Mouse (Mus musculus) embryonic facial prominence, embryonic 14.5 days (tissue): Measurements from ENCODE around the gene Xpnpep2. TPM values are rescaled to one million over a fixed set of nuclear protein-coding genes. Genes with fewer than 3 reads are reported as not detected.

Source experiments
- ATAC-seq: fragments of 200-750 bp; cut with Nextera tagmentation; 2 replicates; pipeline ENCODE4 v1.8.0; 2017; ENCODE audit warnings: low read depth, moderate number of reproducible peaks, moderate TSS enrichment
- DNase-seq: peaks from one replicate; pipeline ENCODE4 v3.0.0-alpha.2; 2015; ENCODE audit warnings: low spot score
- H3K27ac ChIP-seq: fragments of 300-500 bp; sonication (generic); replicated peaks from 2 replicates; pipeline ENCODE4 v1.5.1; 2014; ENCODE audit warnings: low read depth, mild to moderate bottlenecking, low read length, moderate library complexity
- H3K27me3 ChIP-seq: fragments of 300-500 bp; sonication (generic); replicated peaks from 2 replicates; pipeline ENCODE4 v1.6.1; 2014; ENCODE audit warnings: low read length; ENCODE audit not compliant: control insufficient read depth, insufficient read depth
- H3K36me3 ChIP-seq: fragments of 300-500 bp; sonication (generic); 2 replicates; pipeline ENCODE4 v1.6.1; 2014; ENCODE audit warnings: low read length, mixed read lengths; ENCODE audit not compliant: control insufficient read depth, insufficient read depth
- H3K4me1 ChIP-seq: fragments of 300-500 bp; sonication (generic); 2 replicates; pipeline ENCODE4 v1.6.1; 2014; ENCODE audit warnings: antibody characterized with exemption, low read length; ENCODE audit not compliant: control insufficient read depth, insufficient read depth
- H3K4me2 ChIP-seq: fragments of 300-500 bp; sonication (generic); 2 replicates; pipeline ENCODE4 v1.6.1; 2014; ENCODE audit warnings: low read depth, mild to moderate bottlenecking, low read length, moderate library complexity, mixed read lengths
- H3K4me3 ChIP-seq: fragments of 300-500 bp; sonication (generic); 2 replicates; pipeline ENCODE4 v1.5.1; 2014; ENCODE audit warnings: low read depth, mild to moderate bottlenecking, low read length
- H3K9ac ChIP-seq: fragments of 300-500 bp; sonication (generic); 2 replicates; pipeline ENCODE4 v1.6.1; 2014; ENCODE audit warnings: low read depth, mild to moderate bottlenecking, low read length, moderate library complexity, mixed read lengths
- H3K9me3 ChIP-seq: fragments of 300-500 bp; sonication (generic); 2 replicates; pipeline ENCODE4 v1.6.1; 2016; ENCODE audit warnings: low read length; ENCODE audit not compliant: control insufficient read depth
- WGBS: fragments of 180-500 bp; shearing (Covaris S2); extraction: QIAGEN DNeasy Blood & Tissue Kit; methylation state at CpG from one replicate; pipeline ENCODE4 v1.1.7; 2014; 5-methylcytosine and 5-hydroxymethylcytosine counted together
- polyA plus RNA-seq: library from polyadenylated mRNA; unstranded; fragments of >200 nt; fragmentation: Nextera tagmentation; extraction: Ambion mirVana; gene quantifications from 2 replicates; pipeline ENCODE4 v1.2.1, GENCODE M21; 2014

Xpnpep2 gene
- polyA plus RNA-seq, 1 experiment from 2014 or later = 4.6 TPM

- no peaks in the 10 kb centered on the region for H3K9me3 ChIP-seq
- 73% methylated on average over 3 of the region's 3 CpGs for whole genome bisulfite sequencing
These were observed 2.3 kb upstream of the Xpnpep2 start for GRCm38 (mm10) chrX:48106226-48106625.

GRCm38 (mm10) chrX:48109316-48109655 lies 761 bp downstream of the Xpnpep2 start:
- H3K4me3 ChIP-seq = no peak overlapping the region
- no peaks in the 10 kb centered on the region for H3K9me3 ChIP-seq
- H3K27ac ChIP-seq = peak overlapping the region; percentile 78
- peak; percentile 27 for DNase-seq
- no peaks in the 10 kb centered on the region for H3K27me3 ChIP-seq
- peaks cover 4% of the 10 kb centered on the region; the same call in 1 of the 2 replicates for H3K4me1 ChIP-seq
- H3K9ac ChIP-seq = no peak overlapping the region
- no peak for ATAC-seq
- H3K36me3 ChIP-seq = no peaks in the 10 kb centered on the region
- 62% methylated on average over 3 of the region's 3 CpGs for WGBS
- 0 out of 2 replicates have a peak overlapping the region, but pooled peaks have one; percentile 12 for H3K4me2 ChIP-seq

More at GRCm38 (mm10) chrX:48106226-48106625, 2.3 kb upstream of the Xpnpep2 start:
- Histone ChIP-seq H3K27ac (no peak overlapping the region), H3K4me3 (no peak overlapping the region), H3K4me1 (peaks cover 4% of the 10 kb centered on the region; the same call in 1 of the 2 replicates), H3K27me3 (no peaks in the 10 kb centered on the region), H3K4me2 (no peak overlapping the region), H3K9ac (no peak overlapping the region), H3K36me3 (no peaks in the 10 kb centered on the region)
- DNase-seq (no peak), ATAC-seq (no peak)

DNA sequence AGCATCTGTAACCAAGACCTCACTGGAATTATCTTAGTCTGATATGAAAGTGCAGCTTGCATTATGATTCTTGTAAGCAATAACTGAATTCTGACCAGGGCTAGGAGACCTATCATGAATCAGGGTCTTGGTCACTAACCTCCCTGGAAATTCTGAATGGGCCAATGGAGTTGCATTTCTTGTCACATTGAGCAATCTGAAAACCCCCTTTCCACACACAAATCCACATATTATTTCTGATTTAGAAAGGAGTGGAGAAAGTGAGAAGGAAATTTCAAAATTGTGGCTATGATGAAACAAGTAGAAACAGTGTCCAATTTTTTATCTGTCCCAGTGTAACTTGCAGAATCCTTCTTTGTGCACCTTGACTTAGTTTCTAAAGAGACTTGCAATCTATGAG lies 10.8 kb downstream of the Xpnpep2 start:
- no peaks in the 10 kb centered on the region for H3K36me3 ChIP-seq
- H3K27me3 ChIP-seq = no peaks in the 10 kb centered on the region
- no peaks in the 10 kb centered on the region for H3K4me1 ChIP-seq
- H3K9ac ChIP-seq = no peak overlapping the region
- ATAC-seq = no peak
- H3K4me3 ChIP-seq = no peak overlapping the region
- DNase-seq = no peak
- no peak overlapping the region for H3K4me2 ChIP-seq
- H3K9me3 ChIP-seq = no peaks in the 10 kb centered on the region
- no peak overlapping the region for H3K27ac ChIP-seq

DNA sequence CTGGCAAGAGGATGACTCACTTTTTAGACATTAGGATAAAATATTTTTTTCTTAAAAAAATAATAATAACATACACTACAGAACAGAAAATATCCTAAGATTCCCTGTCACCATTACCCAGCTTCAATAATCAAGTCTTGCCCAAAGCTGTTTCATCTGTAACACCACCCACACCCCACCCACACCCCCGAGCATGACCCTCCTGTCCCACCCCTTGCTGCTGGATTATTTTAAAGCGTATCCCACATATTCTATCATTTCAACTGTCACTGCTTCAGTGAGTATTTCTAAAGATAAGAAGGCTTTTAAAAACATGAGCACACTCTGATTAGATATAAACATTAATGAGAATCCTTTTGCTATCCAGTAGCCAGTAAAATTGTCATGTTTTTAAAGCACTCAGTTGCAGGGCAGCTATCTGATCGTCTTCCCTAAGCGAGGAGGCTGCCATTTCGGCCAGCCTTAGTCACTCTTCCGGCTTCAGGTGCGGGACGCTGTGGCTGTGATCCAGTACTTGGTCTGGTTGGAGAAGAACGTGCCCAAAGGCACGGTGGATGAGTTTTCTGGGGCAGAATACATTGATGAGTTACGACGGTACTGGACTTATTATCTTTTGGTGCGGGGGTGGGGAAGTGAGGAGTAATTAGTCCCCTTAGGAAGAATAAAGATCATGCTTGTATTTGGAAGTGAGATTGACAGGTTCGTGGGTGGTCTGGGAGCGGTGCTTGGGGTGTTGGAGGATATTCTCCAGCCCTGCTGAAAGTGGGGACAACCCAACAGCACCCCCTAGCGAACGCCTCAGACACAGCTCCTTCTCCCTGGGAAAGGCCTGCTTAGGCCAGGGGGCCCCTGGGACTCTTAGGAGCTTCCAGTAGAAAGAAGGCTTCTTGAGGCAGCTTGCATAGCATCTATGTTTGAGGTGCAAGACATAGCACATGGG lies 15.9 kb downstream of the Xpnpep2 start:
- H3K36me3 ChIP-seq = no peaks in the 10 kb centered on the region
- no peaks in the 10 kb centered on the region for H3K27me3 ChIP-seq
- no peak overlapping the region for H3K4me3 ChIP-seq
- H3K4me1 ChIP-seq = no peaks in the 10 kb centered on the region
- 27% methylated on average over 17 of the region's 17 CpGs for WGBS
- H3K27ac ChIP-seq = no peak overlapping the region
- ATAC-seq (peak; percentile 68; the same call in 1 of the 2 replicates), DNase-seq (peak; percentile 53)
- H3K9me3 ChIP-seq = no peaks in the 10 kb centered on the region
- peak overlapping the region; percentile 43 for H3K4me2 ChIP-seq
- H3K9ac ChIP-seq = peak overlapping the region; percentile 25; the same call in 1 of the 2 replicates

DNA sequence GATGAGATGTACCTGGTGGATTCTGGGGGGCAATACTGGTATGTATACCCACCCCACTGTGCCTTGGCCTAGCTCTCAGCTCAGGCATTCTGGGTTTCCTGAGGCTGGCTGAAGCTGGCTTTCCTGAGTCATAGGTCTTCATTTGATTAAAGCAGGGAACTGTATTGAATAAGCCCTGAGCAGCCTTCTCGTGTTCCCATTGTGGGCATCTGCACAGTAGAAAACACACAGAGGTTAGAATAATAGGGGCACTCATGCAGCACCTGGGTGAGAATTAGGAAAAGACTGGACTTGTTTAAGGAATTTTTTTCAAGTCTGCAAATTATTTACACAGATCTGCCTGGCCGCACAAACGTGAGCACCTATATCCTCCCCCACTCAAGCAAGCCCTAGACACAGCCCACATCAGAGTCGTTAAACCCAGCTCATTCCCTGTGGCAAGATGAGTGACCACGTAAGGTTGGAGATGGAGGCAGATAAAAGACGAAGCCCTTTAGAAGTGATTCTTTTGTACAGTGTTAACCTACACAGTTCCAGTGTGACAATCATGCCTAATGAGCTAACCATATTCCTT lies 18.5 kb downstream of the Xpnpep2 start:
- DNase-seq (no peak), ATAC-seq (peak; percentile 59; the same call in 1 of the 2 replicates)
- H3K9me3 ChIP-seq = no peaks in the 10 kb centered on the region
- 79% methylated on average over 6 of the region's 6 CpGs for WGBS
- no peaks in the 10 kb centered on the region for H3K27me3 ChIP-seq
- H3K4me3 ChIP-seq = no peak overlapping the region
- no peaks in the 10 kb centered on the region for H3K4me1 ChIP-seq
- H3K36me3 ChIP-seq = no peaks in the 10 kb centered on the region
- no peak overlapping the region for H3K9ac ChIP-seq
- no peak overlapping the region for H3K27ac ChIP-seq
- no peak overlapping the region for H3K4me2 ChIP-seq

- no peaks in the 10 kb centered on the region for H3K36me3 ChIP-seq
- H3K27ac ChIP-seq = no peak overlapping the region
- ATAC-seq = no peak
- no peaks in the 10 kb centered on the region for H3K27me3 ChIP-seq
- H3K4me2 ChIP-seq = no peak overlapping the region
- no peak overlapping the region for H3K9ac ChIP-seq
- DNase-seq = no peak
- 76% methylated on average over 6 of the region's 6 CpGs for whole genome bisulfite sequencing
- no peaks in the 10 kb centered on the region for H3K4me1 ChIP-seq
- no peaks in the 10 kb centered on the region for H3K9me3 ChIP-seq
- H3K4me3 ChIP-seq = no peak overlapping the region
These were observed 19.1 kb downstream of the Xpnpep2 start for GRCm38 (mm10) chrX:48127502-48128218.

- no peaks in the 10 kb centered on the region for H3K27me3 ChIP-seq
- no peak overlapping the region for H3K4me2 ChIP-seq
- H3K9ac ChIP-seq = no peak overlapping the region
- DNase-seq (no peak), ATAC-seq (no peak)
- no peak overlapping the region for H3K27ac ChIP-seq
- H3K4me3 ChIP-seq = no peak overlapping the region
- WGBS = 57% methylated on average over 1 of the region's 1 CpGs
- H3K4me1 ChIP-seq = no peaks in the 10 kb centered on the region
- H3K9me3 ChIP-seq = no peaks in the 10 kb centered on the region
- H3K36me3 ChIP-seq = no peaks in the 10 kb centered on the region
These were observed 20.6 kb downstream of the Xpnpep2 start for GRCm38 (mm10) chrX:48129167-48129566.

DNA sequence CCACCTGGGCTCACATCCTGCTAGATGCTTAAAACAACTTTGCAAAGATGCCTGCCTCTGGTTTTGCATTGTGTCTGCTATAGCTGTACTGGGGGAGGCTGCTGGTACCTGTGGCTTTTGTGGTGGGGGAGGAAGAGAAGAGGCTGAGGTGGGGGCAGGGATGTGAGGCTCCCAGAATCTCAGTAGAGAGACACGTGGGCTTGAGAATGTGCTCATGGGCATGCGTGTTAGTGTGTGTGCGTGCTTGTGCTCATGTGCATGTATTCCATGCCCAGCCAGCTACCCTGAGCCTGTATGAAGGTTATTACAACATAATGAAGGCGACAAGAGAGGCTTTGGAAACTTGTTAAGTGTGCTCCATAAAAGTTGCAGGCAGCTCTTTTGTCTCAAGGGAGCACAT lies 28.4 kb downstream of the Xpnpep2 start:
- Histone ChIP-seq H3K27me3 (no peaks in the 10 kb centered on the region), H3K9ac (no peak overlapping the region), H3K9me3 (no peaks in the 10 kb centered on the region), H3K4me3 (no peak overlapping the region), H3K27ac (no peak overlapping the region), H3K4me2 (no peak overlapping the region), H3K4me1 (no peaks in the 10 kb centered on the region), H3K36me3 (no peaks in the 10 kb centered on the region)
- ATAC-seq (no peak), DNase-seq (no peak)
- 78% methylated on average over 4 of the region's 4 CpGs for WGBS
